Mouse (Mus musculus) liver, adult 2 months (tissue): ENCODE measurements around the gene Exosc1. TPM values are rescaled to one million over a fixed set of nuclear protein-coding genes. Genes with fewer than 3 reads are reported as not detected.

Source experiments
- DNase-seq: peaks from one replicate; pipeline ENCODE4 v3.0.0-alpha.2; 2011; ENCODE audit warnings: low read depth, low spot score; ENCODE audit errors: extremely low read depth
- H3K27ac ChIP-seq: fragments of 200-500 bp; replicated peaks from 2 replicates; pipeline ENCODE4 v1.5.1; 2012; ENCODE audit warnings: low read depth, mild to moderate bottlenecking, control low read depth, inconsistent platforms, low read length; ENCODE audit not compliant: insufficient read depth
- H3K27me3 ChIP-seq: fragments of 200-500 bp; 2 replicates; pipeline ENCODE4 v1.6.1; 2012; ENCODE audit warnings: mild to moderate bottlenecking, moderate library complexity, low read length, inconsistent platforms; ENCODE audit not compliant: control insufficient read depth, insufficient read depth
- H3K36me3 ChIP-seq: fragments of 200-500 bp; 2 replicates; pipeline ENCODE4 v1.6.1; 2012; ENCODE audit warnings: low read length, inconsistent platforms; ENCODE audit not compliant: control insufficient read depth, insufficient read depth
- H3K4me1 ChIP-seq: fragments of 200-500 bp; 2 replicates; pipeline ENCODE4 v1.6.1; 2011; ENCODE audit warnings: low read length; ENCODE audit not compliant: control insufficient read depth, insufficient read depth
- H3K4me3 ChIP-seq: fragments of 200-500 bp; 2 replicates; pipeline ENCODE4 v1.5.1; 2011; ENCODE audit warnings: low read depth, mild to moderate bottlenecking, control low read depth, low read length, moderate library complexity; ENCODE audit not compliant: insufficient read depth
- H3K79me2 ChIP-seq: fragments of 200-500 bp; 2 replicates; pipeline ENCODE4 v1.6.1; 2012; ENCODE audit warnings: inconsistent platforms, mild to moderate bottlenecking, low read length, moderate library complexity; ENCODE audit not compliant: control insufficient read depth, insufficient read depth
- H3K9ac ChIP-seq: fragments of 200-500 bp; 2 replicates; pipeline ENCODE4 v1.6.1; 2012; ENCODE audit warnings: low read depth, mild to moderate bottlenecking, control low read depth, inconsistent platforms, low read length
- CTCF ChIP-seq: fragments of 200-500 bp; IDR thresholded peaks from 2 replicates; pipeline ENCODE4 v1.5.1; 2011; ENCODE audit warnings: low read depth, low read length, control low read depth
- POLR2A ChIP-seq: fragments of 200-500 bp; IDR thresholded peaks from 2 replicates; pipeline ENCODE4 v1.6.1; 2011; ENCODE audit warnings: low read length, control low read depth; ENCODE audit not compliant: insufficient read depth; ENCODE audit errors: extremely low read depth
- WGBS: fragments of 180-500 bp; shearing (Covaris S2); methylation state at CpG from one replicate; pipeline ENCODE4 v1.1.7; 2018; 5-methylcytosine and 5-hydroxymethylcytosine counted together
- polyA plus RNA-seq: library from polyadenylated mRNA; depleted of rRNA; stranded (reverse); fragments of >200 nt; gene quantifications from 2 replicates; pipeline ENCODE4 v1.2.3, GENCODE M21; 2012; rRNA removed
- total RNA-seq: library from RNA; depleted of rRNA; stranded (reverse); fragments of >200 nt; gene quantifications from 2 replicates; pipeline ENCODE4 v1.2.3, GENCODE M21; 2014; rRNA removed

Exosc1 gene
- total and polyA plus RNA-seq, 2 experiments = 6.5 to 8.2 TPM

- Histone ChIP-seq H3K4me3 (peak within 1 kb of the TSS; percentile 66), H3K9ac (peak within 1 kb of the TSS; percentile 61), H3K27ac (no peak within 1 kb of the TSS; the same call in 1 of the 2 replicates), H3K79me2 (no peaks in the 10 kb centered on the region), H3K27me3 (no peaks in the 10 kb centered on the region), H3K36me3 (0 out of 2 replicates have a peak, but pooled peaks cover 1% of the 10 kb centered on the region), H3K4me1 (peaks cover 7% of the 10 kb centered on the region)
- peak; percentile 88 for DNase-seq
- under 1% methylated on average over 46 of the region's 46 CpGs for WGBS
- TF ChIP-seq POLR2A = no peak
- no peak for TF ChIP-seq CTCF
Observed at GRCm38 (mm10) chr19:41895460-41896318, 37.5 kb downstream of the Exosc1 start, which contains the start of gene Rrp12. Rrp12 (minus strand) TSS chr19:41896173.

- Histone ChIP-seq H3K27ac (no peak overlapping the region), H3K36me3 (peaks cover 5% of the 10 kb centered on the region; the same call in 1 of the 2 replicates), H3K4me3 (no peak overlapping the region; the same call in 1 of the 2 replicates), H3K4me1 (peaks cover 7% of the 10 kb centered on the region), H3K9ac (peak overlapping the region; percentile 61; the same call in 1 of the 2 replicates), H3K79me2 (no peaks in the 10 kb centered on the region), H3K27me3 (no peaks in the 10 kb centered on the region)
- 43% methylated on average over 7 of the region's 7 CpGs for WGBS
- no peak for TF ChIP-seq CTCF
- no peak for TF ChIP-seq POLR2A
- no peak for DNase-seq
Observed at GRCm38 (mm10) chr19:41894959-41895358, 38.3 kb downstream of the Exosc1 start.

DNA sequence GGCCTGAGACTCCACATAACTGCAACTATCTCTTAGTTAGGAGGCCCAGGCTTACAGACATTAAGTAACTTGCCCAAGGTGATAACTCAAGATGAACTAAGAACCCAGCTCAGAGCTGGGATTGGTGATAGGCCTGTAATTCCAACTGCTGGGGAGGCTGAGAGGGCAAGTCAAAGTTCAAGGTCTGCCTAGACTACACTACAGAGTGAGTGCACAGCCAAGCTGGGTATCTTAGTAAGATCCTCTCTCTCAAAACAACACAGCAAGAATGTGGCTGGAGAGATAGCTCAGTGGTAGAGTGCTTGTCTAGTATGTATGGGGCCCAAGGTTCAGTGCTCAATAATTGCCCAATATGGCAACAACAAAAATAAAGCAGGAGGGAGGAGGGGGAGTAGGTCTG, 45.0 kb downstream of the Exosc1 start:
- no peaks in the 10 kb centered on the region for H3K27me3 ChIP-seq
- TF ChIP-seq CTCF (no peak), POLR2A (no peak)
- no peaks in the 10 kb centered on the region for H3K79me2 ChIP-seq
- peaks cover 25% of the 10 kb centered on the region; the same call in 1 of the 2 replicates for H3K36me3 ChIP-seq
- H3K9ac ChIP-seq = no peak overlapping the region
- H3K27ac ChIP-seq = no peak overlapping the region
- H3K4me1 ChIP-seq = no peaks in the 10 kb centered on the region
- H3K4me3 ChIP-seq = no peak overlapping the region
- no peak for DNase-seq

DNA sequence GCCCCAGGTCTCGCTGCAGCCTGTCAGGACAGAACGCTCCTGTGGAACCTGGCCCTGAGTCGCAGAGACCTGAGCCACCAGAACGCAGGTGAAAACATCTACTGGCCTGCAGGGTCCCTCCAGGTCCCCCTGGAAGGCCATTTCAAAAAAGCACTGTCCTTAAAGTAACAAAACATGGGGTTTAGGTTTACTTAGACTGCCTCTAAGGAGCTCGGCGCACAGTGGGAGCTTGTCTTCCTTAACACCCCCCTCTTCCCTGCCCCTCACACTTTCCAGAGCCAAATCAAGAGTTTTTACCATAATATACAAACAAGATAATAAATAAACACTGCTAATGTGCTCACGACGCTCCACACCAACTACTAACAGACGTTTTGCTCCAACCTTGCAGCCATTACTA, 49.3 kb downstream of the Exosc1 start:
- DNase-seq = no peak
- no peaks in the 10 kb centered on the region for H3K79me2 ChIP-seq
- H3K4me1 ChIP-seq = no peaks in the 10 kb centered on the region
- H3K27me3 ChIP-seq = no peaks in the 10 kb centered on the region
- H3K4me3 ChIP-seq = no peak overlapping the region
- H3K36me3 ChIP-seq = peaks cover 23% of the 10 kb centered on the region
- no peak overlapping the region for H3K9ac ChIP-seq
- WGBS = 96% methylated on average over 9 of the region's 9 CpGs
- TF ChIP-seq POLR2A (no peak), CTCF (no peak)
- no peak overlapping the region for H3K27ac ChIP-seq

DNA sequence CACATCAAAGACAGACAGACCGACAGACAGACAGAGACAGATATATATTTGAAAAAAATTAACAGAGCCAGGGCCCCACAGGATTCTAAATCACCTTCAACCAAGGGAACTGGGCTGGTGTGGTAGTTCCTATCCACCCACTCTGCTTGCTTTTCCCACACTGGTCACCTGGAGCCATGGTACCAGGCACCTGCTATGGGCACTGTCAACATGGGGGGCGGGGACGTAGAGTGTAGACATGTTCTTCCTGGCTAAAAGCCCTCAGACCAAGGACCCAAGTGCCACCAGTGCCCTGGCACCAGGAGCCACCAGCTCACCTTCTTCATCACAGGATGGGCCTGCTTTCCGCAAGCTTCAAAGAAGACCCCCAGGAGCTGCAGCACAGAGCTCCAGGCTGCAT, 51.4 kb downstream of the Exosc1 start:
- no peaks in the 10 kb centered on the region for H3K79me2 ChIP-seq
- WGBS = 95% methylated on average over 4 of the region's 4 CpGs
- TF ChIP-seq POLR2A (no peak), CTCF (no peak)
- no peak overlapping the region for H3K9ac ChIP-seq
- H3K4me1 ChIP-seq = no peaks in the 10 kb centered on the region
- H3K36me3 ChIP-seq = peaks cover 15% of the 10 kb centered on the region
- no peak overlapping the region for H3K27ac ChIP-seq
- no peak overlapping the region for H3K4me3 ChIP-seq
- no peaks in the 10 kb centered on the region for H3K27me3 ChIP-seq
- no peak for DNase-seq

DNA sequence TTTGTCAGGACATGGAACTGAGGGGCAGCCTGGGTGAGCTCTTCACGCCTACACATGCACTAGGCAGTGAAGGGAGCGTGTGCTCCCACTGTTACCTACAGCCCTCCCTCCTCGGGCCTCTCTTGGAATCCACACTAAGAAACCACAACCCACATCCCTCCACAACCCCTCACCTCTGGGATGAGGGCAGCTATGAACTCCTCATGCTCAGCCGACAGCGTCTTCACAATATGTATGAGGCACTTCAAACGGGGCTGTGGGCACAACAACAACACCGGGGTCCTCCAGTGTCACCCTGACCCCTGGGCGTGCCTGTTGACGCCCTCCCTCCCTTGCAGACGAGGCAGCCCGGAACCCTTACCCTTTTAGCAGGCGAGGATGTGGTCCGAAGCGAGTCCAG, 58.9 kb downstream of the Exosc1 start:
- Histone ChIP-seq H3K9ac (no peak overlapping the region), H3K27ac (no peak overlapping the region), H3K4me1 (no peaks in the 10 kb centered on the region), H3K79me2 (no peaks in the 10 kb centered on the region), H3K27me3 (no peaks in the 10 kb centered on the region), H3K4me3 (no peak overlapping the region), H3K36me3 (peaks cover 17% of the 10 kb centered on the region)
- no peak for DNase-seq
- 94% methylated on average over 14 of the region's 14 CpGs for WGBS
- TF ChIP-seq POLR2A (no peak), CTCF (no peak)

Other genes starting within 250 kb of the Exosc1 start
- gene Slit1, start 189.8 kb downstream of the Exosc1 start, total RNA-seq = 0.07 and 0.09 TPM in 2 replicates
- gene Slit1, start 189.8 kb downstream of the Exosc1 start, polyA plus RNA-seq = 0.02 and 0.18 TPM in 2 replicates
- 1.9 and 2.8 TPM in 2 replicates for gene Arhgap19, start 131.4 kb downstream of the Exosc1 start, total RNA-seq
- gene Arhgap19, start 131.4 kb downstream of the Exosc1 start, polyA plus RNA-seq = 0.72 and 1.2 TPM in 2 replicates
- gene Frat1, start 103.5 kb downstream of the Exosc1 start, total RNA-seq = 1.9 and 3.3 TPM in 2 replicates
- 5.5 and 5.6 TPM in 2 replicates for gene Frat1, start 103.5 kb downstream of the Exosc1 start, polyA plus RNA-seq
- 0.87 and 1.3 TPM in 2 replicates for gene Frat2, start 85.3 kb downstream of the Exosc1 start, total RNA-seq
- 2.2 and 2.4 TPM in 2 replicates for gene Frat2, start 85.3 kb downstream of the Exosc1 start, polyA plus RNA-seq
- 1.4 and 1.8 TPM in 2 replicates for gene Rrp12, start 37.2 kb downstream of the Exosc1 start, total RNA-seq
- gene Rrp12, start 37.2 kb downstream of the Exosc1 start, polyA plus RNA-seq = 2.4 and 4.1 TPM in 2 replicates
- 108 and 145 TPM in 2 replicates for gene Pgam1, start 21.5 kb downstream of the Exosc1 start, total RNA-seq
- gene Pgam1, start 21.5 kb downstream of the Exosc1 start, polyA plus RNA-seq = 195 and 215 TPM in 2 replicates
- 7.9 and 15.0 TPM in 2 replicates for gene Zdhhc16, start 57 bp upstream of the Exosc1 start, total RNA-seq
- gene Zdhhc16, start 57 bp upstream of the Exosc1 start, polyA plus RNA-seq = 40.9 and 49.9 TPM in 2 replicates
- 14.9 and 15.1 TPM in 2 replicates for gene Mms19, start 47.7 kb upstream of the Exosc1 start, total RNA-seq
- 23.2 and 39.5 TPM in 2 replicates for gene Mms19, start 47.7 kb upstream of the Exosc1 start, polyA plus RNA-seq
- gene Ubtd1, start 48.3 kb upstream of the Exosc1 start, total RNA-seq = 4.6 and 4.8 TPM in 2 replicates
- gene Ubtd1, start 48.3 kb upstream of the Exosc1 start, polyA plus RNA-seq = 13.4 and 15.3 TPM in 2 replicates
- gene Ankrd2, start 102.6 kb upstream of the Exosc1 start, total RNA-seq = 1.1 and 1.2 TPM in 2 replicates
- gene Ankrd2, start 102.6 kb upstream of the Exosc1 start, polyA plus RNA-seq = 0.37 and 0.65 TPM in 2 replicates
- 128 and 132 TPM in 2 replicates for gene Hoga1, start 112.2 kb upstream of the Exosc1 start, total RNA-seq
- gene Hoga1, start 112.2 kb upstream of the Exosc1 start, polyA plus RNA-seq = 247 and 290 TPM in 2 replicates
- 13.9 and 17.1 TPM in 2 replicates for gene 4933411K16Rik, start 118.8 kb upstream of the Exosc1 start, total RNA-seq
- 3.5 and 7.0 TPM in 2 replicates for gene 4933411K16Rik, start 118.8 kb upstream of the Exosc1 start, polyA plus RNA-seq
- 0.09 and 0.13 TPM in 2 replicates for gene Morn4, start 152.9 kb upstream of the Exosc1 start, total RNA-seq
- gene Morn4, start 152.9 kb upstream of the Exosc1 start, polyA plus RNA-seq = 0.27 and 0.44 TPM in 2 replicates
- gene Pi4k2a, start 157.0 kb upstream of the Exosc1 start, total RNA-seq = 20.2 and 23.8 TPM in 2 replicates
- gene Pi4k2a, start 157.0 kb upstream of the Exosc1 start, polyA plus RNA-seq = 43.3 and 46.1 TPM in 2 replicates
- 49.0 and 53.6 TPM in 2 replicates for gene Avpi1, start 195.6 kb upstream of the Exosc1 start, total RNA-seq
- 35.9 and 38.2 TPM in 2 replicates for gene Avpi1, start 195.6 kb upstream of the Exosc1 start, polyA plus RNA-seq
- 11.9 and 12.1 TPM in 2 replicates for gene Marveld1, start 214.0 kb upstream of the Exosc1 start, total RNA-seq
- gene Marveld1, start 214.0 kb upstream of the Exosc1 start, polyA plus RNA-seq = 25.7 and 29.8 TPM in 2 replicates
- gene Zfyve27, start 230.5 kb upstream of the Exosc1 start, total RNA-seq = 11.1 and 13.4 TPM in 2 replicates
- gene Zfyve27, start 230.5 kb upstream of the Exosc1 start, polyA plus RNA-seq = 14.1 and 22.0 TPM in 2 replicates